ENCODE assay signal across 20 mouse cellular contexts in the genomic region with DNA sequence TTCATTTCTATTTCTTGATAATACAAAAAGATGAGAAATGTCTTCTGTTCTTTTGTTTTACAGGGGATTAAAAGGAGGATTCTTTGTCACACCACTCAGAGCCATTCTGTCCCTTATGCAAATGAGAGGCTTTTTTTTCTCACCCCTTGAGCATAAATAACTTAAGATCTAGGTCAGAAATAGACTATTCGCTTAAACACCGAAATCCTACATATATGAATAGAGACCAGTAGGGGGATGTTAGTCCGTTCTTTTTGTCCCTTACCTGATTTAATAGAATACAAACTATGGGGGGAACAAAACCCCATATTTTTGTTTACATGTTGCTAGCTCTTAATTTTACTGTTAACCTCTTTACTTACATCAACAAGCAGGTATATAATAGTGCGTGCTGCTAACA. TPM values are rescaled to one million over a fixed set of nuclear protein-coding genes. Genes with fewer than 3 reads are reported as not detected.
A peak's percentile ranks its signal among the peaks of the same experiment; 100 is the strongest.
DNase-seq lines count a peak whose midpoint lies in the region; ATAC-seq and TF ChIP-seq lines count a peak whose summit lies in the region.
"Had no signal": no experiment of that assay in that cellular context is flagged by ENCODE, and none has a peak within 500 bp of the region (broad histone marks: within the 10 kb centered on the region; RNA-seq: fewer than 3 reads in every experiment).

No protein-coding gene starts in this region.

- peak overlapping the region; percentile 43; the same call in 1 of the 2 replicates for H3K27ac ChIP-seq in layer of hippocampus, adult 2 months
- H3K27ac ChIP-seq in hindbrain, embryonic 10.5 days = peak overlapping the region; percentile 99
- H3K27ac ChIP-seq in midbrain, embryonic 11.5 days (ENCODE audit: low read depth, low read length) = peak overlapping the region; percentile 98; the same call in 1 of the 2 replicates
- peak overlapping the region; percentile 99 for H3K27ac ChIP-seq in neural tube, embryonic 14.5 days (ENCODE audit: low read depth, low read length)
- H3K27ac ChIP-seq: limb, embryonic 15.5 days had no signal

- WGBS in hindbrain, embryonic 10.5 days = 90% methylated on average over 4 of the region's 4 CpGs
- WGBS in midbrain, embryonic 11.5 days = 83% methylated on average over 4 of the region's 4 CpGs
- 51% methylated on average over 4 of the region's 4 CpGs for WGBS in neural tube, embryonic 14.5 days

- peaks cover 12% of the 10 kb centered on the region for H3K36me3 ChIP-seq in hindbrain, embryonic 10.5 days
- H3K36me3 ChIP-seq in midbrain, embryonic 11.5 days (ENCODE audit: control insufficient read depth, insufficient read depth, low read length) = no peaks in the 10 kb centered on the region
- peaks cover 2% of the 10 kb centered on the region; the same call in 1 of the 2 replicates for H3K36me3 ChIP-seq in neural tube, embryonic 14.5 days (ENCODE audit: control insufficient read depth, insufficient read depth, low read length)

- peaks cover 36% of the 10 kb centered on the region for H3K4me1 ChIP-seq in hindbrain, embryonic 10.5 days (replicated peaks)
- peaks cover 23% of the 10 kb centered on the region for H3K4me1 ChIP-seq in midbrain, embryonic 11.5 days (ENCODE audit: control insufficient read depth, insufficient read depth, low read length)
- peaks cover 13% of the 10 kb centered on the region; the same call in 1 of the 2 replicates for H3K4me1 ChIP-seq in neural tube, embryonic 14.5 days (ENCODE audit: control insufficient read depth, insufficient read depth, low read length)

- no peaks in the 10 kb centered on the region for H3K27me3 ChIP-seq in hindbrain, embryonic 10.5 days (ENCODE audit: insufficient read depth, poor library complexity, severe bottlenecking)
- H3K27me3 ChIP-seq in midbrain, embryonic 11.5 days (ENCODE audit: control insufficient read depth, insufficient read depth, low read length) = no peaks in the 10 kb centered on the region
- no peaks in the 10 kb centered on the region for H3K27me3 ChIP-seq in neural tube, embryonic 14.5 days (ENCODE audit: control insufficient read depth, insufficient read depth, low read length)
- H3K27me3 ChIP-seq: heart, embryonic 12.5 days; limb, embryonic 15.5 days had no signal

- H3K9me3 ChIP-seq in hindbrain, embryonic 10.5 days = no peaks in the 10 kb centered on the region
- no peaks in the 10 kb centered on the region for H3K9me3 ChIP-seq in midbrain, embryonic 11.5 days (ENCODE audit: control insufficient read depth, low read length)
- no peaks in the 10 kb centered on the region for H3K9me3 ChIP-seq in neural tube, embryonic 14.5 days (ENCODE audit: control insufficient read depth, low read length)
- H3K9me3 ChIP-seq: heart, embryonic 12.5 days; limb, embryonic 15.5 days had no signal

- DNase-seq in layer of hippocampus, adult 2 months (ENCODE audit: low spot score in 2 of 2) = no peak
- no peak for DNase-seq in layer of hippocampus, postnatal 10 days (ENCODE audit: low spot score in 2 of 2)
- DNase-seq in hindbrain, embryonic 10.5 days (ENCODE audit: low spot score) = no peak
- DNase-seq in midbrain, embryonic 11.5 days (ENCODE audit: low spot score, missing footprints) = no peak
- DNase-seq in gastrocnemius, postnatal 36 days = no peak
- DNase-seq in embryo, embryonic 10 days (ENCODE audit: low spot score) = no peak
- DNase-seq: adrenal gland, postnatal 25 days; gastrocnemius, postnatal 14 days; heart, postnatal 36 days; kidney, adult 11 months; lung, adult 18-20 months; right cerebral cortex, postnatal 14 days; thymus, postnatal 4 days had no signal

- ATAC-seq in midbrain, embryonic 11.5 days (ENCODE audit: low FRiP score) = no peak
- ATAC-seq in neural tube, embryonic 14.5 days (ENCODE audit: low read depth) = no peak
- ATAC-seq in erythroid progenitor cell, adult 5-6 weeks (replicated peaks; ENCODE audit: low FRiP score, poor library complexity, severe bottlenecking) = no peak

- H3K4me3 ChIP-seq in layer of hippocampus, adult 2 months = no peak overlapping the region
- no peak overlapping the region for H3K4me3 ChIP-seq in hindbrain, embryonic 10.5 days
- no peak overlapping the region for H3K4me3 ChIP-seq in midbrain, embryonic 11.5 days (ENCODE audit: low read depth, low read length)
- H3K4me3 ChIP-seq in neural tube, embryonic 14.5 days (ENCODE audit: low read depth, low read length) = peak overlapping the region; percentile 84; the same call in 1 of the 2 replicates
- H3K4me3 ChIP-seq: heart, embryonic 12.5 days; limb, embryonic 15.5 days had no signal

- intact Hi-C loops in gastrocnemius, postnatal 36 days (cut with DNase I) = no loop called here

- no peak overlapping the region for H3K9ac ChIP-seq in midbrain, embryonic 11.5 days (ENCODE audit: low read length)
- peak overlapping the region; percentile 100 for H3K9ac ChIP-seq in neural tube, embryonic 14.5 days (replicated peaks; ENCODE audit: low read depth, low read length)
- H3K9ac ChIP-seq: heart, embryonic 12.5 days; limb, embryonic 15.5 days had no signal

- no peak overlapping the region for H3K4me2 ChIP-seq in midbrain, embryonic 11.5 days
- peak overlapping the region; percentile 63 for H3K4me2 ChIP-seq in neural tube, embryonic 14.5 days (ENCODE audit: low read depth, low read length)
- H3K4me2 ChIP-seq: heart, embryonic 12.5 days; limb, embryonic 15.5 days had no signal

- TF ChIP-seq CTCF in layer of hippocampus, adult 2 months (conservative IDR thresholded peaks at IDR 0.05) = peak; percentile 34

RNA-seq across cellular contexts. Expression of a gene that starts 2.5 kb away (rescaled TPM):
- 100 to 1,000 TPM; 768 to 781 TPM for total RNA-seq in layer of hippocampus, adult 2 months (2021)
- 1,000 to 10,000 TPM; 3,808 to 4,015 TPM for total RNA-seq in layer of hippocampus, postnatal 10 days (2021)
- 4,838 and 8,764 TPM in 2 replicates for polyA plus RNA-seq in hindbrain, embryonic 10.5 days (2016; fragmentation: Nextera tagmentation; extraction: Ambion mirVana)
- 7,669 and 8,043 TPM in 2 replicates for polyA plus RNA-seq in midbrain, embryonic 11.5 days (2014; fragmentation: Nextera tagmentation; extraction: Ambion mirVana)
- polyA plus RNA-seq in neural tube, embryonic 14.5 days (2014; fragmentation: Nextera tagmentation; extraction: Ambion mirVana) = 13,706 and 14,496 TPM in 2 replicates
- 10 to 100 TPM; 27.6 to 30.1 TPM for total RNA-seq in gastrocnemius, postnatal 36 days (2021)
- total RNA-seq in erythroid progenitor cell, adult 5-6 weeks (2015; ENCODE audit: low replicate concordance) = 6.5 and 38.1 TPM in 2 replicates
- 5.9 and 9.6 TPM in 2 replicates for total RNA-seq in erythroid progenitor cell, adult 5-6 weeks (2017; ENCODE audit: low replicate concordance)

RNA-seq across cellular contexts. Expression of a gene that starts 2.6 kb away (rescaled TPM):
- total RNA-seq in layer of hippocampus, adult 2 months (2021) = not detected
- not detected for total RNA-seq in layer of hippocampus, postnatal 10 days (2021)
- not detected in 2 replicates for polyA plus RNA-seq in hindbrain, embryonic 10.5 days (2016; fragmentation: Nextera tagmentation; extraction: Ambion mirVana)
- polyA plus RNA-seq in midbrain, embryonic 11.5 days (2014; fragmentation: Nextera tagmentation; extraction: Ambion mirVana) = not detected in 2 replicates
- not detected in 2 replicates for polyA plus RNA-seq in neural tube, embryonic 14.5 days (2014; fragmentation: Nextera tagmentation; extraction: Ambion mirVana)
- not detected for total RNA-seq in gastrocnemius, postnatal 36 days (2021)
- not detected in 2 replicates for total RNA-seq in erythroid progenitor cell, adult 5-6 weeks (2015; ENCODE audit: low replicate concordance)
- total RNA-seq in erythroid progenitor cell, adult 5-6 weeks (2017; ENCODE audit: low replicate concordance) = not detected in 2 replicates
- total RNA-seq: adrenal gland, postnatal 25 days; gastrocnemius, postnatal 14 days; heart, postnatal 36 days; left cerebral cortex, postnatal 10 days had no signal
- polyA plus RNA-seq: embryonic facial prominence, embryonic 14.5 days; heart, embryonic 12.5 days; limb, embryonic 15.5 days had no signal

RNA-seq across cellular contexts. Expression of a gene that starts 21.6 kb away (rescaled TPM):
- 100 to 1,000 TPM; 466 to 491 TPM for total RNA-seq in layer of hippocampus, adult 2 months (2021)
- total RNA-seq in layer of hippocampus, postnatal 10 days (2021) = 100 to 1,000 TPM; 931 to 937 TPM
- polyA plus RNA-seq in hindbrain, embryonic 10.5 days (2016; fragmentation: Nextera tagmentation; extraction: Ambion mirVana) = 2,254 and 2,463 TPM in 2 replicates
- 2,214 and 2,255 TPM in 2 replicates for polyA plus RNA-seq in midbrain, embryonic 11.5 days (2014; fragmentation: Nextera tagmentation; extraction: Ambion mirVana)
- 1,186 and 1,301 TPM in 2 replicates for polyA plus RNA-seq in neural tube, embryonic 14.5 days (2014; fragmentation: Nextera tagmentation; extraction: Ambion mirVana)
- total RNA-seq in gastrocnemius, postnatal 36 days (2021) = 10 to 100 TPM; 21.8 to 23.2 TPM
- 2,503 and 2,754 TPM in 2 replicates for total RNA-seq in erythroid progenitor cell, adult 5-6 weeks (2015; ENCODE audit: low replicate concordance)
- total RNA-seq in erythroid progenitor cell, adult 5-6 weeks (2017; ENCODE audit: low replicate concordance) = 632 and 670 TPM in 2 replicates

RNA-seq across cellular contexts. Expression of a gene that starts 38.0 kb away (rescaled TPM):
- total RNA-seq in layer of hippocampus, adult 2 months (2021) = 10 to 100 TPM; 17.0 to 20.6 TPM
- 10 to 100 TPM; 17.2 to 27.3 TPM for total RNA-seq in layer of hippocampus, postnatal 10 days (2021)
- polyA plus RNA-seq in hindbrain, embryonic 10.5 days (2016; fragmentation: Nextera tagmentation; extraction: Ambion mirVana) = 22.3 and 25.5 TPM in 2 replicates
- 7.5 and 9.8 TPM in 2 replicates for polyA plus RNA-seq in midbrain, embryonic 11.5 days (2014; fragmentation: Nextera tagmentation; extraction: Ambion mirVana)
- 7.3 and 10.5 TPM in 2 replicates for polyA plus RNA-seq in neural tube, embryonic 14.5 days (2014; fragmentation: Nextera tagmentation; extraction: Ambion mirVana)
- 1 to 10 TPM; 6.3 to 7.6 TPM for total RNA-seq in gastrocnemius, postnatal 36 days (2021)
- total RNA-seq in erythroid progenitor cell, adult 5-6 weeks (2015; ENCODE audit: low replicate concordance) = 7.9 and 15.1 TPM in 2 replicates
- total RNA-seq in erythroid progenitor cell, adult 5-6 weeks (2017; ENCODE audit: low replicate concordance) = 9.0 and 12.1 TPM in 2 replicates

RNA-seq across cellular contexts. Expression of a gene that starts 57.7 kb away (rescaled TPM):
- total RNA-seq in layer of hippocampus, adult 2 months (2021) = under 1 TPM; 0.10 to 0.12 TPM
- under 1 TPM; 0.36 to 0.57 TPM for total RNA-seq in layer of hippocampus, postnatal 10 days (2021)
- polyA plus RNA-seq in hindbrain, embryonic 10.5 days (2016; fragmentation: Nextera tagmentation; extraction: Ambion mirVana) = 0.42 and 0.46 TPM in 2 replicates
- 0.27 and 0.40 TPM in 2 replicates for polyA plus RNA-seq in midbrain, embryonic 11.5 days (2014; fragmentation: Nextera tagmentation; extraction: Ambion mirVana)
- 0.32 and 2.0 TPM in 2 replicates for polyA plus RNA-seq in neural tube, embryonic 14.5 days (2014; fragmentation: Nextera tagmentation; extraction: Ambion mirVana)
- total RNA-seq in gastrocnemius, postnatal 36 days (2021) = under 1 TPM; 0.41 to 0.96 TPM
- not detected in 2 replicates for total RNA-seq in erythroid progenitor cell, adult 5-6 weeks (2015; ENCODE audit: low replicate concordance)
- not detected in 2 replicates for total RNA-seq in erythroid progenitor cell, adult 5-6 weeks (2017; ENCODE audit: low replicate concordance)
- total RNA-seq: common myeloid progenitor, adult 5-6 weeks had no signal

Comparison
In these comparisons a context has a peak if more than half of its experiments do, and no peak if none do; other contexts are left out.
1. H3K27ac ChIP-seq: peak in every context shown above with its lines; median percentile 99 in hindbrain, embryonic 10.5 days; 99 in neural tube, embryonic 14.5 days; 98 in midbrain, embryonic 11.5 days; 43 in layer of hippocampus, adult 2 months.
2. RNA of a gene that starts 2.5 kb away (total RNA-seq): 3,808 to 4,015 TPM in layer of hippocampus, postnatal 10 days and 768 to 781 TPM in layer of hippocampus, adult 2 months; 5.9 to 38.1 TPM in erythroid progenitor cell, adult 5-6 weeks and 27.6 to 30.1 TPM in gastrocnemius, postnatal 36 days; every median in the first group is over 10 times any median in the second.
3. RNA of a gene that starts 21.6 kb away (total RNA-seq): 632 to 2,754 TPM in erythroid progenitor cell, adult 5-6 weeks, 931 to 937 TPM in layer of hippocampus, postnatal 10 days and 466 to 491 TPM in layer of hippocampus, adult 2 months; 21.8 to 23.2 TPM in gastrocnemius, postnatal 36 days; every median in the first group is over 10 times any median in the second.